Mouse (Mus musculus) mouse embryonic stem cell (cell line): ENCODE results near the gene Rap1a.
"Not testable (repeated sequence)": the region's sequence is repeated elsewhere in the genome, so short reads cannot be mapped to it uniquely, and the experiment has no call there.

Experiments used
- in situ Hi-C, 2 experiments: fragments of 300-500 bp; cut with MboI; formaldehyde crosslinking; loops; 1 replicate in 1 of 2; 3 replicates in 1 of 2; pipeline ENCODE4 v1.14.3; 2019 to 2020; ENCODE audit warnings: low sequenced_read_pairs in 2 of 2, low pct_unique_long_range_greater_than_20kb in 1 of 2, mixed read lengths in 1 of 2; ENCODE audit not compliant: unreplicated experiment in 1 of 2

Rap1a gene

DNA sequence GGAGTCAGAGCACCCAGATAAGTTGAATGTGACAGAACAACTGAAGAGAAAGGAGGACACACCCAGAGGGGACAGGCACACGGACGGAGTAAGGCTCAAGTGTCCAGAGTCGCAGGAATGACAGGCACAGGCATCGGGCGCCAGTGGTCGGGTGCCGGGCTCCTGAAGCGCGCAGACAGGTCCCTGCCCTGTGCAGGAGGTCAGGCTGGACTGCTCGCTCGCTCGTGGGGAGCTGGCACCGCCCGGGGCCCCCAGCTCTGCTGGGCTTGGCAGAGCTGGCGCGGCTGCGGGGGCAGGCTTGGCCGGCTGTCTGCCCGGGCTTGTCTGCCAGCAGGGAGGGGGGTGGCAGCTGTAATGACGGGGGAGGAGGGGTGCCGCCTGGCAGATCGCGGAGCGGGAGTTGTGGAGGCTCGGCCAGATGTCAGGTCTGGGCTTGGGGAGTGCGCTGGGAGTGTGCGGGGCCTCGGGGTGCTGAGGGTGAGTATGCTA, 96.0 kb downstream of the Rap1a start:
- in situ Hi-C loops, result no loop called here

GRCm38 (mm10) chr3:105704031-105705008, 96.8 kb downstream of the Rap1a start, which contains the start of gene Inka2:
Gene Inka2 (plus strand): TSS chr3:105704599.
- in situ Hi-C loops, result no loop called here

- in situ Hi-C loops, result no loop called here
These were observed 97.6 kb downstream of the Rap1a start for GRCm38 (mm10) chr3:105703571-105703970.

- in situ Hi-C loops, result no loop called here
These were observed 99.7 kb downstream of the Rap1a start for GRCm38 (mm10) chr3:105701399-105701798.

- in situ Hi-C loops, result not testable (repeated sequence)
These were observed 100.3 kb downstream of the Rap1a start for GRCm38 (mm10) chr3:105700786-105701185.

DNA sequence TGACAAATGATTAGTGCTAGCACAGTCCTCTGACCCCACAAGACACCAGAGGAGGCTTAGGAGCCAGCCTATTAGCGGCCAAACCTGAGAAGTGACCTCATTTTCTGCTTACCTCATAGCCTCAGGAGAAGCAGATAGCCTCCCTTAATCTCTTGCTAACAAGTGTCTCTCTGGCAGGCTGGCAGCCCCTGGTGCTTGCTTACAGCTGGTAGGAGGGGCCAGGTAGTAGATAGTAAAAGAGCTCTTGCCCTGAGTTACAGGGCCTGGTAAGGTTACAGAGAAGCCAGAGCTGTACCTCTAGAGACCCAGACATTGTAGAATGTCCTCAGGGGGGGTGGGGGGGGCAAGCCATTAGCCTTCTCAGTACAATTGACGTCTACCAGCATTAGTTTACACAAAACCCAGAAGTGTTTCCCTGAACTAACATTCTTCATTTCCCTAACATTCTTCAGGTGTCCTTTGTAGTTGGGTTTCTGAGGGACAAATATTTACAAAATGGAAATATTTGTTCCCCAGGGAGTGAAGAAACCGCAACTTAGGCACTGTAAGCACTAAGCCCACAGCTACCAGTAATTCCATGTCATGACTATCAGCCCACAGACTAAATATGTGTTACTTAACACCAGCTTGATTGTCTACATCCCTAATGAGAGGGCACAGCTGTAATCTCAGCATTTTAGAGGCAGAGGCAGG, 101.7 kb downstream of the Rap1a start:
- in situ Hi-C loops, result loop anchor here in 1 of 2 experiments (10.0 kb wide), 1 partner anchor 195 kb away; no protein-coding TSS in a partner anchor

DNA sequence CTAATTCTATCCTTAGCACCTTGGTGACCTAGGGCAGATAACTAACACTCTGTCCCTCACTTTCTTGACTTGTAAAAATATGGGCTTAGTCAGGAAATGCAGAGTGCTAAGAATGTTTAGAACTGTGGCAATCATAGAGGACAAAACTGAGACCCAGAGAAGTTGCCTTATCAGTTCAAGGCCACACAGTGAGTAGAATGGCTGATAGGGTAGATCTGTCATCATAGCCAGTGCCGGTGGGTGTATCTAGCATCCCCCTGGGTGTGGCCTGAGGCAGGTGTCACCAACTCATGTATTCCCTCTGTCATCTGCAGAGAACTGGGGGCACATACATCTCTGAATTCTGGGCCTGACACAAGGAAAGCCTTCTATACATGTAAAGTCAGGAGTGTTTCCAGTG, 102.8 kb downstream of the Rap1a start:
- in situ Hi-C loops, result loop anchor here in 1 of 2 experiments (10.0 kb wide), 1 partner anchor 196 kb away; no protein-coding TSS in a partner anchor

- in situ Hi-C loops, result loop anchor here in 1 of 2 experiments (10.0 kb wide), 1 partner anchor 198 kb away; no protein-coding TSS in a partner anchor
These were observed 104.0 kb downstream of the Rap1a start for GRCm38 (mm10) chr3:105697148-105697441.

DNA sequence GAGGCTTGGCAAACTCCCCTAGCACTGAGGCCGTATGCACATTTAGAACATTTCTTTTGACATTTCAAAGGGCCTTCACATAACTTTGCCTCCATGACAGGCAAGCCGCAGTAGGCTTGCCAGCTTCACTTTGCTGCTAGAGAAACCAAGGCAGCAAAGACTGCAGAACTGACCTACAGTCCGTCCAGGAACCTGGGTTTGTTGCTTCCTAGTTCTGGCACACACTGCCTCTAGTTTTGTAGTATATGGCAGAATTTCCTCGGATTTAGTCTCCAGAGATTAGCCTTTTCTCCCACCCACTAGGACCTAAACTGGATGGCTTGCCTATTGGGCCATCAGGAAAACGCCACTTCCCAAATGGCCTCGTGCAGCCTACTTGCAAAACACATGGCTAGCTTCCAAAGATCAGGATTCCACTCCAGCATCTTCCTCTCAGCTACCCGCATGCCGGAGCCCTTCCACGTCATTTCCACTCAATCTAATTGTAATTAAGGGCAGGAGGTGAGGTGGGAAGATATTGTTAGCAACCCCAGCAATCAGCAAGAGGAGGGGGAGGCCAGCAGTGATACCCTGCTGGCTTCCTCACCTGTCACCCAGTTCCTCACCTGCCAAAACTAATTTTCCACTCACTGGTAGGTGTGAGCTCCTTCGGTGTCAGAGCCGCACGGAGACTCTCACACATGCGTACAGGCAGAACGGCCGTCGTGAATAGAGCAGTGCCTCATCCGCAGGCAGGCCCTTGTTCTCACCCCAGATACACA, 104.6 kb downstream of the Rap1a start:
- in situ Hi-C loops, result loop anchor here in 1 of 2 experiments (10.0 kb wide), 1 partner anchor 198 kb away; no protein-coding TSS in a partner anchor

- in situ Hi-C loops, result loop anchor here in 1 of 2 experiments (10.0 kb wide), 1 partner anchor 199 kb away; no protein-coding TSS in a partner anchor
These were observed 105.4 kb downstream of the Rap1a start for GRCm38 (mm10) chr3:105695476-105696386.

DNA sequence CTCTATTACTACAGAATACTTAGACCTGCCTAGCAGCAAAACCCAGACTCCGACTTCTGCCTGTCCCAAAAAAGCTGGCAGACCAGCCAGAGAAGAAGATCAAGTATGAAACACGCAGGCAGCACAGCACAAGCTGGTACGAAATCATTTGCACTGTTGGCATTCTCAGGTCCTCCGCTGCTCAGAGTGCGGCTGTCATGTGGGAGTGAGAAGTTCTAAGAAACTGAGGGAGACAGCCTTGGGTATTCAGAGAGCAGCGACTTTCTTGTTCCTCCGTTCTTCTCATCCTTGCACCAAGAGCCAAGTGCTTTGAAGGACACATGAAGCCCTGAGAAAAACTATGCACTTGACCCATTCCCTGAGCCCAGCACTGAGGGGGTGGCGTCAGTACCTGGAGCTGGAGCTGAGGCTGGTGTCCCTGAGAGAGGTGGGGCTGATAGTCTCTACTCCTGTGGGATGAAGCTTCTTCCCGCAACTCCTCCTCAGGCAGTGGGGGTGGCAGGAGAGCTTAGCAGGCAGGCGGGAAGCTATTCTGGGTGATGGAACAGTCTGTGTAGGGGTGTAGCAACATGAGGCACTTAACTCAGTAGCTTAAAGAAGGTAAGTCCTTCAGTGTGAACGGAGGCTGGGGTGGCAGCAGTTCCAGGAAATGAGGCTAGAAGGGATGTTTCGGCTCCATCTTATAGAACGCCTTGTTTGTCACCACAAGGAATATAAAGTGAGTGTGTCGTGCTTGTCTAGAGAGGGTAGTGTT, 107.6 kb downstream of the Rap1a start:
- in situ Hi-C loops, result loop anchor here in 1 of 2 experiments (10.0 kb wide), 1 partner anchor 201 kb away; no protein-coding TSS in a partner anchor

DNA sequence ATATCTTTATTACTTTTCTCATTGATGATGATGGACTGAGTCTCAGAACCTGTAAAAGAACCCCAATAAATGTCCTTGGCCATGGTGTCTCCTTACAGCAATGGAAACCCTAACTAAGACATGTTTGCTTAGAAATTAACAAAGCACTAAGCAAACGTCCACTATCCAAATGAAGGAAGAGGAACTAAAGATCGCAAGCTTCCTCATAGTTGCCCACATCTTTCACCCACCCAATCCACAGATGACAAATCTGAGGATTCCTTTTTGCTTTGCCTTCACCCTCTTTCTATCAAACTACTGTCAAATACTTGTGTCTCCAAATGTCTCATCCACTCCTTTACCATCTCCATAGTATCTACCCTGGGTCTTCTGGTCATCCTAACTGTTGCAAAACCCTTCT, 112.6 kb downstream of the Rap1a start:
- in situ Hi-C loops, result loop anchor here in 1 of 2 experiments (10.0 kb wide), 1 partner anchor 206 kb away; no protein-coding TSS in a partner anchor

- in situ Hi-C loops, result loop anchor here in 1 of 2 experiments (10.0 kb wide), 1 partner anchor 207 kb away; no protein-coding TSS in a partner anchor
These were observed 113.6 kb downstream of the Rap1a start, which contains the start of gene Ddx20 for GRCm38 (mm10) chr3:105687324-105688060. Gene Ddx20 (minus strand): TSS chr3:105687574.

- in situ Hi-C loops, result loop anchor here in 1 of 2 experiments (10.0 kb wide), 1 partner anchor 208 kb away; no protein-coding TSS in a partner anchor
These were observed 114.5 kb downstream of the Rap1a start for GRCm38 (mm10) chr3:105686394-105687323.

DNA sequence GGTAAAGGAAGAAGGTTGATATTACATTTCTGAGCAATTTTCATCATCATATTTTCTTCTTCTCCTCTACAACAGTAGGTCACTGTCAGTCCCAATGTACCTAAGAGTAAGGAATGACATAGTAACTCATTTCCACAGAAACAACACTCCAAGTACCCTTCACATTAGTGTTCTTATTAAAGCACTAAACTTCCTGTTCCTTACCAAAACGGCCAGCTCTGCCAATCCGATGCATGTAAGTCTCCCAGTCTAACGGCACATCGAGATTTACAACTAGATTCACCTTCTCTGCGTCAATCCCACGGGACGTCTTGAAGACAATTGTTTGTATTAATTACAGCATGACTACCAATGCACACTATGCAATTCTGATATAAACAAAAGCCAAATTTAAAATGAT, 120.8 kb downstream of the Rap1a start:
- in situ Hi-C loops, result loop anchor here in 1 of 2 experiments (10.0 kb wide), 1 partner anchor 214 kb away; no protein-coding TSS in a partner anchor
